Mouse (Mus musculus) kidney, adult 18-20 months (tissue): Measurements from ENCODE around the gene Farp1.

Experiments used
- DNase-seq: peaks from one replicate; pipeline ENCODE4 v3.0.0; 2021

Gene Farp1

GRCm38 (mm10) chr14:121324521-121325330 is 289.7 kb downstream of the Farp1 start:
- DNase-seq = no peak

GRCm38 (mm10) chr14:121326432-121326831 is 291.4 kb downstream of the Farp1 start:
- no peak for DNase-seq

- no peak for DNase-seq
Observed at GRCm38 (mm10) chr14:121328878-121329277, 293.9 kb downstream of the Farp1 start.

- no peak for DNase-seq
Observed at GRCm38 (mm10) chr14:121329401-121330089, 294.5 kb downstream of the Farp1 start.

- no peak for DNase-seq
Observed at GRCm38 (mm10) chr14:121330090-121330408, 295.0 kb downstream of the Farp1 start.
